Mouse (Mus musculus) spleen, postnatal 10 days (tissue): Measurements from ENCODE around the gene Gtf2a1.
"Not testable (repeated sequence)": the region's sequence is repeated elsewhere in the genome, so short reads cannot be mapped to it uniquely, and the experiment has no call there.

Experiments
- DNase-seq, 2 experiments: peaks; one replicate each; pipeline ENCODE4 v3.0.0; 2021 to 2022; ENCODE audit warnings: low spot score in 2 of 2

The Gtf2a1 gene

GRCm38 (mm10) chr12:91589847-91590690, at the start of gene Gtf2a1:
Gene Gtf2a1 (minus strand): TSS chr12:91590487.
- peak; percentile 97 for DNase-seq

DNA sequence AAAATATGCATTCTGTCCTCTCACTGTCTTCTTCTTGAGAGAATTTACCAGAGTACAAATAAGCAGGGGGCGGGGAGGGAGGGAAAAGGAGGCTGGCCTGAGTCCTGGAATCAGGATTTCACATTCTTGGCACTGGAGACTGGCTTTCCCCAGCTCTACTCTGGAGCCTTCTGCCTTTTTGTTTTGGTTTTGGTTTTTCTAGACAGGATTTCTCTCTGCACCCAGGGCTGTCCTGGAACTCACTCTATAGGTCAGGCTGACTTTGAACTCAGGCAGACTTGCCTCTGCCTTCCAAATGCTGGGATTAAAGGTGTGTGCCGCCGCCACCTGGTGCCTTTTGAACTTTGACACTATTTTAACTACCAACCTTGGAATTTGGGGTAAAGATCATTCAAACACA, 48.1 kb upstream of the Gtf2a1 start:
- no peak for DNase-seq

DNA sequence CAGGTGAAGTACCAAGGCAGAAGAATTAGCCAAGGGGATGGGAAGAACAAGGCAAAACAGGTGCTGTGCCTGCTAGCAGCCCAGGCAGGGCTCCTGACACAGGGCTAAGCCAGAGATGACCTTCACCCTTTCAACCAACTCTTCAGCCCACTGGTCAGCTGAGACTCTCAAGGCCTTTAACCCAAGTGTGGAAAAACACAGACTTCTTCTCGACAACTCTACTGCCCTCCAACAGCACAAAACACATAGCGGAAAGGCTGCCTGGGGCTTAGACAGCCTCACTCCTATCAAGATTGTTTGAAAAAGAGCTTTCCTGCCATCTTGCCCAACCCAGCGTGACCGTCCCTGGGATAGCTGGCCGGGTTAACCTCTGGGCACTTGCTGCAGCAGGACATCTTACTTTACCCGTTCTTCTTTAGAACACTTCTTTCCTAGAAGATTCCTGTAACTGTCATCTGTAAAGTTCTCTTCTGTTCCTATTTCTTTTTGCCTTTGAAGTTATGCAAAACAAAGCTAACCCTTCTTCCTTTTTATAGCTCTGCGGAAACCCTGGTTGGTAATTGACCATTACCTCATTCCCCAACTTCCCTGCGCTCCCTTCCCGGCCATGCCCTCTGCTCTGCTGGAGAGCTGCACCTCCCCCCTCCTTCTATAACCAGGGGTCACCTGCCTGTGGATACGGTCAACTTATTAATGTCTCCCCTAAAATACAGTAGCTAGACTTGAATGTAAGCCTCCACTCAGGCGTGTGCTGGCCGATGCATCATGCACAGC, 47.0 kb upstream of the Gtf2a1 start:
- no peak for DNase-seq

DNA sequence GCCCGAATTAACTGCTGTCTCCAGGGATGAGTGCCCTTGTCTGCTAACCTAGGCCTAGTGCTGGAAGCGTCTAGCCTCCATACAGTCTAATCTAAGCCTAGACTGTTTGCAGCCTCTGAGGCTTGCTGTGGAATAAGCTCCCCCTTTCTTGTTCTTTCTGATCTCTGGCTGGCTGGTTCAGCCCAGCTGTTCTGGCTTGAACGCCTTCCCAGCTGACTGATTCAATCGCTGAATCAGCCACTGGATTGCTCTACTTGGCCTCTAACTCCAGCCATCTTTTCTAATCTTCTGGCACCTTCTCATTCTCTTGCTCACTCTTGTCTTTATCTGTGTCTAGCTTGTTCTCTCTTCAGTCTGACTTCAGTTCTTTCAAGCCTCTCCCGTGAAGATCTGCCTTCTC, 36.2 kb upstream of the Gtf2a1 start:
- no peak for DNase-seq

DNA sequence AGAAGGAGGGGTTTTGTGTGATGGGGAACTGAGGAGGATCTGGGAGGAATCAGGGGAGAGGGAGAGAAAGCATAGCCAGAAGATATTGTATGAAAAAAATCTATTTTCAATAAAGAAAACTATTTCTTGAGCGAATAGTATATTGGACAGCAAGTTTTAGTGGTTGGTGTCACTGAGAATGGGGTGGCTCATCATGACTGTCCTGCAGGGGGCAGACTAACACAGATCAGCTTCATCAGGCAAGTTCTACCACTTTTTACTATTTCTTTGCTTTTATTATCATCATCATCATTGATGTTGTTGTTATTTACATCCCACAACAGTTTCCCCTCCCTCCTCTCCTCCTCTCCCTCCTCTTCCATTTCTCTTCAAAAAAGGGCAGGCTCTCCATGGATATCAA, 34.7 kb upstream of the Gtf2a1 start:
- DNase-seq = peak in 1 of 2 experiments; percentile 59

DNA sequence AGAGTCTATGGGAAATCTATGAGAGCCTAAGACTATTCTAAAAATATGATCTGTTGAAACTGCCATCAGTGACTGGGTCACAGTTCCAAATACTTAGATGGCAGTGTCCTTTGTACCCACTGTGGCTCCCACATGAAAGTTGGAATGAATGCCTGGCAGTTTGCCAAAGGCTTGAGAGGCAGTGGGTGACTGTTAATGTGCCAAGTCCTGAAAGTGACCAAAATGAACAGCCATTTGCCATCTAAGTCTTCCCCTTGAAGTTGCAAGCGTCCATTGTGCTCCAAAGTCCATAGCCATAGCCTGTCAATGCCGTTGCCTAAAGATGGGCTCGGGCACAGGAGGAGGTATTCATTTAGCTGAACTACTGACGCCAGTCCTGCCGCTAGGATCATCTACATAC, 19.1 kb upstream of the Gtf2a1 start:
- DNase-seq = no peak

- no peak for DNase-seq
These were observed 17.4 kb upstream of the Gtf2a1 start for GRCm38 (mm10) chr12:91607678-91608077.

DNA sequence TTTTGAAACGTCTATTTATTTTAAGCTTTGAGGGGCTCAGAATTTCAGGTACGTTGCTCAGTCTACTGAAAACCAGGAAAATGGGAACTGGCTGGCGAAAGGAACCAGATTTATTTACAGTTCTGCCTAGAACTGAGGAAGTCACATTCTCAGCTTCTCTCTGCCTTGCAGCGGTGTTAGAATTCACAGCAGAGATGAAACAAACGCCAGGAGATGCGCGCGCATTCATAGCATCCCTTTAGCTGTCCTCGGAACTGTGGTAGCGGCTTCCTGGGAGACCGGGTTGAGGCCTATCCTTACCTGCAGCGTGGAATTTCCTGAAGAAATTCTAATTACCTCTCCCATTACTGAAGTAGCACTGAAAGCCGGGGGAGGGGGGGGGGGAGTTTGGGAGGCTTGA, 16.4 kb upstream of the Gtf2a1 start:
- no peak for DNase-seq

GRCm38 (mm10) chr12:91604600-91604999, 14.3 kb upstream of the Gtf2a1 start:
- DNase-seq = no peak

DNA sequence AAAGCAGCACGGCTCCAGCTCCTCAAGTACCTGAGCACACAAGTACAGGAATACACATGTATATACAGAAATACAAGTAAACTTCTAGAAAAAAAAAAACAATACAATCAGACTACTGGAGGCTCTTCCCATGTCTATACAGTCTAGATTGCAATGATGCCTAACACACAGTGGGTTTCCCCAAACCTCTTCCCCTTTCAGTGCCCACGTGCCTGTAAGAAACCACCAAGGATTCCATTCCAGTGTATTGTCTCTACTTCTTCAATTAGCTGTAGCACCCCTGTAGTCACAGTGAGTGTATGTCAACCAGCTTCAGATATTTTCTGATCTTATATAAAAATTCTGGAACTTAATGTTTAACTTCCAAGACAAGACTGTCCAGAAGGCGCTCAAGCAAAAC, 1.8 kb upstream of the Gtf2a1 start:
- DNase-seq = no peak

GRCm38 (mm10) chr12:91591191-91591590, 904 bp upstream of the Gtf2a1 start:
- no peak for DNase-seq

- peak in 1 of 2 experiments; percentile 22 for DNase-seq
These were observed 429 bp upstream of the Gtf2a1 start for GRCm38 (mm10) chr12:91590716-91591115.

GRCm38 (mm10) chr12:91589542-91589846, 793 bp downstream of the Gtf2a1 start:
- DNase-seq = no peak

DNA sequence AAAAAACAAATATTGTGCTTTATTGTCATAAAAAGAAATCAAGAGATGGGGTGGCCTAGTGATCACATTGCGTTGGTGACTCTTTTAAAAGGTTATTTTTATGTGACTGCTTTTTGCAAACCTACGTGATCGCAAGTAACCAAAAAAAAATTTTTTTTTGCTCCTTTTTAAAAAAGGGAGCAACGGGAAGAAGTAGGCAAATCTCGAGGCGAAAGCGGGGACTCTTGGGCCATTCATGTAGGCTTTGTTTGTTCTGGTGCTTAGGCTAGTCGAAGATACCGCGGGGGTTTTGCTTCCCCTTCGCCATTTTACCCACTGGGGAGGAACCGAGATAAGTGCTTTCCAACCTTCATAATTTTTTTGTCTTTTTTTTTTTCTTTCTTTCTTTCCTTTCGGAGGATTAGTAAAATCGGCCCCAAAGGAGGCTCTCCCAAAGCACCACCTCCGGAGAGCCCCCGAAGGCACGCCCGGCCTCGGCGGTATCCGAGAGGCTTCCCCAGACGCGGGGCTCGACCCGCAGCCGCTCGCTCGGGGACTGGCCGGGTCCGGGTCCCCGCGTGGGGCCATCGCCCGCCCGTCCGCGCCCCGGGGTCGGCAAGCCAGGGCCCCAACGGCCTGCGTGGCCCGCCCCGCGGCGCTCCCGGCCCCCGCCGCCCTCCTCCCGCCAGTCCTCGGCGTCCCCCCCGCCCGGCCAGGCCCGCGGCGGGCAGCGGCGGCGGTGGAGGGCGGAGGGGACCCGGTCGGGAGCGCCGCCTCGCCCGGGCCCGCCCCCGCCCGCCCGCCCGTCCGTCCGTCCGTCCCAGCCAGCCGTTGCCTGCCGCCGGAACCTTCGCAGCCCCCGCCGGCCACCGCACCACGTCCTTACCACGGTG, 1.4 kb downstream of the Gtf2a1 start:
- peak; percentile 65 to 76 for DNase-seq

- DNase-seq = peak; percentile 87
These were observed 2.1 kb downstream of the Gtf2a1 start for GRCm38 (mm10) chr12:91588176-91588669.

DNA sequence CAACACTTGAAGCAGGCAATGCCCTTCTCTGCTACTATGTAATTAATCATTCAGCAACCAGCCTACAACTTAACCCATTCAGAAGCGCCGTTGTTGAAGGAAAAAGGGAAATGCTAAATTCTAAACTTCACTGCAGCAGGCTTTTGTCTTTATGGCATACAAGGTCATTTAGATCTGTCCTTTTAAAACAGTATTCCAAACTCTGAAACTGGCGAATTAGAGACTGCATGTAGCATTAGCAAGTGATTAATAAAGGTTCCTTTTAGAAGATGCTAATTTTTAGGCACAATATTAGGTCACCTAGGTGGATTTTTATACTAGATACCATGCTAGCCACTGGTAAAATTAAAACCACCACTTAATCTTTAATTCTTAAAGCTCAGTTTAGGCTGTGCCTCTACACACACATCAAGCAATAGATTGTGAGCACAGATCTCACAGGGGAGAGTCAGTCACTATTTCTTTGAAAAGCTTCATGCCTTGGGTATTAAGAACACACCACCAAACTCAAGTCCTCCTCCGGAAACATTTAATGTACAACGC, 2.7 kb downstream of the Gtf2a1 start:
- no peak for DNase-seq

DNA sequence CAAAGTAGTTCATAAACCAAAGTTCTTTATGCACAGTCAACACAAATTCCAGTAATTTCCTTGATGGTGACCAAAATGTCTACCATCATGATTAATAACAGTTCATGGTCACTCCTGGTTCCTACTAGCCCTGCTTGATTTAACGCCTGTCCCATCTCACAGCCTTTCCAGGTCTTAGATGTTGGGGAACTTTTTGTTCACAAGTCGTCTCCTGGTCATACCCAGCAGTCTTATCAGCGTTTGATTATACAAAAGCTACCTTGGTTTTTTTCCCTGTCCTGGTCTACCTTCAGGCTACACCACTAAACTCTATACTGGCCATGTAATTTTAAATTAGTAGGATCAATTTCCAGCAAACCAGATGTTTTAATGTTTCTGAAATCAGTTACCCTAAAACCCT, 3.2 kb downstream of the Gtf2a1 start:
- DNase-seq = no peak

- not testable (repeated sequence) for DNase-seq
These were observed 4.5 kb downstream of the Gtf2a1 start for GRCm38 (mm10) chr12:91585815-91586214.

- DNase-seq = no peak
These were observed 5.1 kb downstream of the Gtf2a1 start for GRCm38 (mm10) chr12:91585206-91585605.

DNA sequence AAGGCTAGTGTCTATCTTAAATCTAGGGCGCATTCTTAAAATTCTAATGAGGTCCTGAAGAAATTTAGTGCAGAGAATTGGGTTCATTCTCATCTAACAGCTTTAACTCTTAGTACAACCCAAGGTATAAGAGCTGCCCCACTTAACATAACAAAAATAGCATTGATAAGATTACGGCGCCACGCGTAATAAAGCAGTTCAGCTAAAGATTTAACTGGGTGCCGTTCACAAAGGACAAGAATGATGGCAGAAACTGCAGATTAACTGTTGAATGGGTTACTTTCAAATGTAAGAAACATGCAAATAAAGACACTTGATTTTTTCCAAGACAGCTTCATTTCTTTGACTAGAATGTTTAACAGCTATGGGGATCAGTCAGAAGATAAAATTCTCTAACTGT, 6.9 kb downstream of the Gtf2a1 start:
- no peak for DNase-seq

- DNase-seq = no peak
These were observed 7.8 kb downstream of the Gtf2a1 start for GRCm38 (mm10) chr12:91582362-91583002.
